Mouse (Mus musculus): ENCODE results near the gene Akap2.

Gene Akap2

DNA sequence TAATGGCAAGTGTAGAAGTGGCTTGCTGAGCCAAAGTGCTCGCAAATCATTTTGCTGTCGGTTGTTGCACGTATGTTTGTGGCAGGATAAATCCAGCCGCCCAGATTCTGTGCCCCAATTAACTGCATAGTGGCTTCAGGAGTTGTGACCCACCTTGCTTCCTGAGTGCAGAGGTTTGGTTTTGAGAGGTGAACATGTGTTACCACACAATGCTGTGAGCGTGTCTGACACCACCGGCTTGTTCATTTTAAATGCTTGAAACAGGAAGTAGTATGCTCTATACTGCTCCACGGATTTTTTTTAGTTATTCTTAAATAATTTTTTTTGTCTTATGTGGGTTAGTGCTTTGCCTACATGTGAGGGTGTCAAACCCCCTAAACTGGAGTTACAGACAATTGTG lies 114.9 kb downstream of the Akap2 start:
- no peak for DNase-seq (ENCODE audit: extremely low read depth, low read depth)

GRCm38 (mm10) chr4:57833060-57833459 lies 115.6 kb downstream of the Akap2 start:
- DNase-seq (ENCODE audit: extremely low read depth, low read depth), result no peak

DNA sequence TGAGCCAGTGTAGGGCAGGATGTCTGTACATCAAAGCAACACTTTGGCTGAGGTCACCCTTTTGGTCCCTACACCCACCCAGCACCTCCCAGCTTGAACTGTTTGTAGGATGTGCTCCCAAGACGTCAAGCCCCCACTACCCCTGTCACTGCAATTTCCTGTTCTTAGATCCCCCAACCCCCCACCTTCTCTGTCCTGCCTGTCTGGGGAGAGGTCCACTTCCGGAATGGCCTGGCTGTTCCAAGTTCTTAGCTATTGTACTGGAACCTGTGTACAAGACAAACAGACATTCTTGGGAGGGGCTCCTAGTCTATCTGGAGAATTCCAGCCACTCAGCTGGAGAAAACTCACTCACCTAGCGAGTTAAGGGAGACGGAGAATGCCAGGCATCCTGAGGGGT lies 116.7 kb downstream of the Akap2 start:
- no peak for DNase-seq (ENCODE audit: extremely low read depth, low read depth)

DNA sequence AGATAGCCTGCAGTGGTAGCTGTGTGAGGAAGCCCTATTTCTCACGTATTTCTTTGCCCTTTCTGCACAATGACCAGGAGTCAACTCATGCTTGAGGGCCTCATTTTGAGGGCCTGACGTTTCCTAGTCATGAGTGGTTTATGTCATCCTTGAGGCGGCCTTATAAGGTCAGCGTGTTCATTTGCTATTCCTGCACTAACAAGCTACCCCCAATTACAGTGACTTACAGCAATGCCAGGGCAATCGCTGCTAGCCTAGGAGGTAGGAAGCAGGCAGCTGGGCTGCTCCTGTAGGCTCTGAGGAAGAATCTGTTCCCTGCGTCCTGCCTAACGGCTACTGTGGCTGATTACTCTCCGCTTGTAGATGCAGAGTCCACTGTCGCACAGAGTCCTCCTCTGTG lies 119.6 kb downstream of the Akap2 start:
- no peak for DNase-seq (ENCODE audit: extremely low read depth, low read depth)

DNA sequence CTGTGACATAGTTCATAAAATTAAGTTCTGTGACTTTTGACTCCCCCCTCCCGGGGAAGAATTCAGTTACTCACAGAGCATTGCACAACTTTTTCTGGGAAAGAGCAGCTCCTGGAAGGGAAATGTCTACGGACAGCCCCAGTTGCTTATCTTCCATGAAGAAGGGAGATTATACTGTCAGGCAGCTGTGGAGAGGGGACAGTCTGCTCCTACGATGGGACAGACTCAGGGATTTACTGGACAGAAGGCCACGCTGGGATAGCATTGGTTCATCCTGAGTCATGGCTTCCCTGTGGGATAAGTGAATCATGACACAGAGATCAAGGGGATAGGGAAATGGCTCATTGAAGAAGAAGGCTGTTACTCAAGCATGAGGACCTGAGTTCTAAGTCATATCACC lies 121.9 kb downstream of the Akap2 start:
- no peak for DNase-seq (ENCODE audit: extremely low read depth, low read depth)

DNA sequence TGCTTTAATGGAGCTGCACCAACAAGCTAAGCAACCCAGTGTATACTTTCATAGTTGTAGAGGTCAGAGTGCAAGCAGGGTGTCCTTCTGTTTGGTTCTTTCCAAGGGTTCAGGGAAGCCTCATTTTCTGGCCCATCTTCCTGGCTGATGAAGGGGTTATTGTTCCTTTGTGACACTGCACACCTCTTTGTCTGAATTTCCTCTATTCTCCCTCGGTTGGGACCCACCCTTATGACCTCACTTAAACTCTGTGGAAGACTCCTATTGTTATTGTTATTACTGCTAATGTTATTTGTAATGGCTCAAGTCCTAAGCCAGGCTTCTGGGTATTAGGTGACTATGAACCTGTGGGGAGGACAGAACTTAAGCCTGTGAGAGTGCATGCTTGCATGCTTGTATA lies 124.5 kb downstream of the Akap2 start:
- DNase-seq (ENCODE audit: extremely low read depth, low read depth), result no peak

DNA sequence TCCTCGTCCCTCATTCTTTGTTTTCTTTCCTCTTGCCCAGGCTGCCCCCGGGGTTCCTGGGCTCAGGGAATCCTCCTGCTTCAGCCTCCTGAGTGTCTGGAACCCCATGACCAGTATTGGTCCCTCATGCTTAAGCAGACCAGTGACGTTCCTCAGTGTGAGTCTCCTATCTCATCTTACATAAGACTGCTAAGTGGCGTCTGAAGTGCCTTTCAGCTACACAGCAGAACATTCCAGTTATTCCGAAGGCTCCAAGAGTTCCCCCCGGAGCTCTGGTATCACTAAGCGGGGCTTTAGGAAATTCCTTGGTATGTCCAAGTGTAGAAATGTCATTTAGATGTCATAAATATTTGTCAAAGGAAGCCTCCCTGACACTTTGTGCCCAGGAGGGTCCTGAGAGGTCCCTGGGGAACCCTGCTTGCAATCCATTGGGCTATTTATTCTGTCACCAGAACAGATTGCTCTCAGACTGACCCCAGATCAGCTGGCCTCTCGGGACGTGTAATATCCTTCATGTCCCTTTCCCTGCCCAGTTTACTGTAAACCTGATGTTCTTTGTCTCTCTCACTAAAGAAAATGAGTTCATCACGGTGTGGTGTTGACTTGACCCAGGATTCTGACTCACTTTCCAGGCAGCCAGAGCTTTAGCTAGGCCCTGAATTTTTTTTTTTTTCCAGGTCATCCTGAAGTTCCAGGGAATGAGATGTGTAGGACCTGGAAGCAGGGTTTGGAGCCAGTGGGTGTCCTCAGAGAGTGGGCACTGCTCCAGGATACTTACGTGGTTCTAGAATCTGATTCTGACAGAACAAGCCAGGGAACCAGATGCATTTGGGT lies 125.2 kb downstream of the Akap2 start:
- no peak for DNase-seq (ENCODE audit: extremely low read depth, low read depth)

DNA sequence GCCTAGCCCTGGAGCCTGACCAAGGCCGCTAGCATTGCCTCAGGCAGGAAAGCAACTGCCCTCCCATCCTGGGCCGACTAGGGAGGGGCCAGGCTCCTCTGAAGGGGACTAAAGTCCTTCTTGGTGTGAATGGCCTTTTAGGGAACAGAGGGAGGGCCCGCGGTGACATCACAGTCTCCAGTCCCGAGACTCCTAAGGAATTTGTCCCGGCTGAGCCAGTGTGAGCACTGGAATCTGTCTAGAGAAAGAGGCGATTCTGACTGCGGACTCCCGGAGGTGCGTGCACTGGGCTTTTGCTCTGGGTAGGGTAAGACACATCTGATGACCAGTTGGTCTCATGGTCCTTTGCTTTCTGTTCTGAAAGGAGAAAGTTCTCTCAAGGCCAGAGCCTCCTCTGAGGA lies 127.6 kb downstream of the Akap2 start:
- DNase-seq (ENCODE audit: extremely low read depth, low read depth), result no peak

- DNase-seq (ENCODE audit: extremely low read depth, low read depth), result no peak
These were observed 128.2 kb downstream of the Akap2 start for GRCm38 (mm10) chr4:57845541-57846210.

GRCm38 (mm10) chr4:57846381-57846990 lies 129.0 kb downstream of the Akap2 start:
- no peak for DNase-seq (ENCODE audit: extremely low read depth, low read depth)

- DNase-seq (ENCODE audit: extremely low read depth, low read depth), result no peak
These were observed 129.6 kb downstream of the Akap2 start for GRCm38 (mm10) chr4:57846991-57847422.

- no peak for DNase-seq (ENCODE audit: extremely low read depth, low read depth)
These were observed 130.2 kb downstream of the Akap2 start for GRCm38 (mm10) chr4:57847676-57848075.

DNA sequence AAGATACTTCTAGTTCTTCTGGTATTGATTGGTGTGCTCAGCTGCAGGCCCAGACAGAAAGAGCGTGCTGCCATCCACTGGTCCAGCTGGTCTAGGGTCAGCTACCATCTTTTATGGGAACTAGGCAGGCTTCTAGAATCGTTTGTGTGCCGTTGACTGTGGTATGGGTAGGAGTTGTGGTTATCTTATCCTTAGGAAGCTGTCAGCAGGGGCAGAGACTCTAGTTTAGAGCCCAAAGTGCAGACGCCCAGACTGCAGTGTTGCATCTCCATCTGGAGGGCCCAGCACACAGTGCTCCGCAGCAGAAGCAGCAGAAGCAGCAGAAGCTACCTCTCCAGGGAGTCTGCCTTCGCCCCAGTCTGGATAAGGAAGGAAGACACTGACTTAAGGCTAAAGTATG lies 132.0 kb downstream of the Akap2 start:
- peak; percentile 21 for DNase-seq (ENCODE audit: extremely low read depth, low read depth)

GRCm38 (mm10) chr4:57851731-57852130 lies 134.3 kb downstream of the Akap2 start:
- no peak for DNase-seq (ENCODE audit: extremely low read depth, low read depth)

- no peak for DNase-seq (ENCODE audit: extremely low read depth, low read depth)
These were observed 135.1 kb downstream of the Akap2 start for GRCm38 (mm10) chr4:57852461-57853040.

DNA sequence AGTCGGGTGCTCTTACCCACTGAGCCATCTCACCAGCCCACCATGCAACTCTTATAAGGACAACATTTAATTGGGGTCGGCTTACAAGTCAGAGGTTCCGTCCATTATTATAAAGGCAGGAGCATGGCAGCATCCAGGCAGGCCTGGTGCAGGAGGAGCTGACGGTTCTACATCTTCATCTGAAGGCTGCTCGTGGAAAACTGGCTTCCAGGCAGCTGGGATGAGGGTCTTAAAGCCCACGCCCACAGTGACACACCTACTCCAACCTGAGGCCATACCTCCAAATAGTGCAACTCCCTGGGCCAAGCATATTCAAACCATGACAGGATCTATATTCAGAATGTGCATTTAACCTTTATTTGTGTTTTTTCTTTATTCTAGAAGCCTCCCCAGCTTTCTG lies 136.7 kb downstream of the Akap2 start:
- DNase-seq (ENCODE audit: extremely low read depth, low read depth), result no peak

DNA sequence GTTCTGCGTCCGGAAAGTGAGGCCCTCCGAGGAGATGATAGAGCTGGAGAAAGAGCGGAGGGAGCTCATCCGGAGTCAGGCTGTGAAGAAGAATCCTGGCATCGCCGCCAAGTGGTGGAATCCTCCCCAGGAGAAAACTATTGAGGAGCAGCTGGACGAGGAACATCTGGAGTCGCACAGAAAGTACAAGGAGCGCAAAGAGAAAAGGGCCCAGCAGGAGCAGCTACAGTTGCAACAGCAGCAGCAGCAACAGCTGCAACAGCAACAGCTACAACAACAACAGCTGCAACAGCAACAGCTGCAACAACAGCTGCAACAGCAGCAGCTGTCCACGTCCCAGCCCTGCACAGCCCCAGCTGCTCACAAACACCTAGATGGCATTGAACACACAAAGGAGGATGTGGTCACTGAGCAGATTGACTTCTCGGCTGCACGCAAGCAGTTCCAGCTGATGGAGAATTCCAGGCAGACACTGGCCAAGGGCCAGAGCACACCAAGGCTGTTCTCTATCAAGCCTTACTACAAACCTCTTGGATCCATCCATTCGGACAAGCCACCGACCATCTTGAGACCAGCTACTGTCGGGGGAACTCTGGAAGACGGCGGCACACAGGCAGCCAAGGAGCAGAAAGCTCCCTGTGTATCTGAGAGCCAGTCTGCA lies 138.0 kb downstream of the Akap2 start:
- DNase-seq (ENCODE audit: extremely low read depth, low read depth), result no peak

- DNase-seq (ENCODE audit: extremely low read depth, low read depth), result no peak
These were observed 139.2 kb downstream of the Akap2 start for GRCm38 (mm10) chr4:57856673-57857072.

DNA sequence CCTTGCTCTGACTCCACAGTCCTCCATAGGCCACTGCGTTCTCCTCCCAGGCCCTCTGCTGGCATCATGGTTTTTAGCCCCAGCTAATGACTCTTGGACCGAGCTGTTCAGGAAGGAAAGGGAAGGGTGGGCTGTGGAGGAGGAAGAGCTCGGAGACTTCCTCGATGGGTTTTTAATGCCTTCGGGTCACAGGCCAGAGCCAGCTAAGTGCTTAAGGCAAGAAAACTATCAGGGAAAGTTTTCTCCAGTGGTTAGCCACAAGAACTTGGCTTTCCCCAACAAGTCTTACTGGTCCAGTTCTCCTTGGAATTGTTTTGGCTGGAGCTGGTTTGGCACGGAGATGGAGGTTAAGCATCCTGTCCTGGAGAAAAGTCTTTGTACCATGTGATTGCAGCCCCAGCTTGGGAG lies 142.8 kb downstream of the Akap2 start:
- DNase-seq (ENCODE audit: extremely low read depth, low read depth), result no peak

GRCm38 (mm10) chr4:57861166-57861565 lies 143.7 kb downstream of the Akap2 start:
- DNase-seq (ENCODE audit: extremely low read depth, low read depth), result no peak

- DNase-seq (ENCODE audit: extremely low read depth, low read depth), result no peak
These were observed 144.4 kb downstream of the Akap2 start for GRCm38 (mm10) chr4:57861856-57862255.

Measured in MEL-GATA-1-ER (cell line).